Mouse (Mus musculus) right cerebral cortex, postnatal 14 days (tissue): ENCODE measurements at regions not wholly inside any gene's neighbourhood (a gene's known extent, or its start where the extent isn't known, plus 50 kb on each side); places are given as distances from the start of the nearest gene placed in this dataset.

ENCODE experiments used
- DNase-seq: peaks from one replicate; pipeline ENCODE4 v3.0.0; 2022

DNA sequence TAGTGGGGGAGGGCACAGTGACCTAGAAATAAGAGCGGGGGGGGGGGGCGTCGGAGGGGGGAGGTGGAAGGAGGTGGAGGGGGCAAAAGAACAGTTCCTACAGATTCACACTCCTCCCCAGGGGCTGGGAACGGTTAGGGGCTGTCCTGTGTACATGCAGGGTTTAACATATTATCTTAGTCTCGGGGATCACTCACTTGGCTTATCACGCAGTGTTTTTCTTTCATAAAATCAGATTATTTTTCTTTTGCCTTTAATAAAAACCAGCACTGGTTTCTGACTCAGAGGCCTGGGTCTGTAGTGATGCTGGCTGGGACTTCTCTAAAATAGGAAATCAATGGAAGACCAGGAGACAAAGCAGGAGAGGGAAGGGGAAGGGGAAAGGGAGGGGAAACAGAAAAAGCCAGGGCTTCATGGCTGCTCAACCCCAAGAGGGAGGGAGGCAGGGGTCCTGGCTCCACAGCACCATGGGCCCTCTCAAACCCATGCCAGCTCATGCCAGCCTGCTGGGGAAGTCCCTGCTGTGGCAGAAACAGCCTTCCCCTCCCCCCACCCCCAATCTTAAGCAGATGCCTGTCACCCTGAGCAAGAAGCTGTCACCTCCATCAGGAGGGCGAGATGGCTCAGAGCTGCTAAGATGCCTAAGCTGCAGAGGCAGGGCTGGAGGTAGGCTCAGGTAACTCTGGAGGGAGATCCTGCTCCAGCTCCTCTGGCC, 108.3 kb upstream of the Syt13 start:
- DNase-seq, result no peak

DNA sequence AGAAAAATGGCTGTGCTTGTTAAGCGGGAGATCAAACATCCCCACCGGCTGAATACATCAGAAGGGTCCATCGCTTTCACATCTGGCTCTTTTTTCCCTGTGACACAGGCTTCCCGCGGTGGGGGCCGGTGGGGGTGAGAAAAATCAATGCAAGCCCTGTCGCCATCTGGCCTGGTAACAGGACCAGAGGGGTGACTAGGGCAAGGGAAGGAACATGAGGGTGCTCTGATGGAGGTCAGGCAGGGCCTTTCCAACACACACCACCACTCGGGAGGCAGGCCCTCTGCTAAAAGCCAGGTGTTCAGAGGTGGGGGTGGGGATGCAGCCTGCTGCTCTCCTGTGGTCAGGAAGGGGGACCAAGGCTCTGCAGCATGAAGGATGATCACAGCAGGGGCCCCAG, 107.5 kb upstream of the Syt13 start:
- no peak for DNase-seq

DNA sequence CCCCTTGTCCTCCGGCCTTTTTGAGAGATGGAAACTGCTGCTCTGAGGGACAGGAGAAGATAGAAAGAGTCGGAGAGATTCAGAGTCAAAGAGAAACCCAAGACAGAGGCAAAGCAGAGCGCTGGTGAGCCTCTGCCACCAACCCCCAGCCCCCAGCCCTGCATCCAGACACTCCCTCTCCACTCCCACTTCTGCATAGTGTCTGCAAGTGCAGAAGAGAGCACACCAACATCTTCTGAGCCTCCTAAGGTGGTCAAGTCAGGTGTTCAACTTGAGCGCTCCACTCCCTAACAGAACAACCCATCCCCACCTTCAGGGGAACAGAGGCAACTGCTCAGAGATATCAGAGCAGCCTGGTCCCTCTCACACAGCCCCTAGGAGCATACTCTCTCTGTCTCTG, 106.8 kb upstream of the Syt13 start:
- DNase-seq, result no peak

DNA sequence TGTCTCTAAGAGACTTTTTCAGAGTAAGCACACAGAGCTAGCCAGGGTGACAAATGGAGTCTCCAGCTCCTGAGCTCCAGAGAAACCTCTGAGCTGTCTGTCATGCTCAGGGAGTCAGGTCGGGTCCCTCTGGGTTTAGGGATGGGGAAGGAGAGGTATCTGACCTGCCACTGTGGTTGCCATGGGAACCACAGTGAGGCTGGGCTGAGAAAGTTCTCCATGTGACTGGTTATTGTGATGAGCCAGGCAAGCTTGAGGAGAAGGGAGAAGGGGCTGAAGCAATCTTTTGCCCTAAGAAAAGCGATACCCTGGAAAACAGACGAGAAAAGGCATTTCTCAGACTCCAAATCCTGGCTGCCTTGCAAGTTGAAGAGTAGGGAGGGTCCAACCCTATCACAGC, 105.7 kb upstream of the Syt13 start:
- DNase-seq, result no peak

DNA sequence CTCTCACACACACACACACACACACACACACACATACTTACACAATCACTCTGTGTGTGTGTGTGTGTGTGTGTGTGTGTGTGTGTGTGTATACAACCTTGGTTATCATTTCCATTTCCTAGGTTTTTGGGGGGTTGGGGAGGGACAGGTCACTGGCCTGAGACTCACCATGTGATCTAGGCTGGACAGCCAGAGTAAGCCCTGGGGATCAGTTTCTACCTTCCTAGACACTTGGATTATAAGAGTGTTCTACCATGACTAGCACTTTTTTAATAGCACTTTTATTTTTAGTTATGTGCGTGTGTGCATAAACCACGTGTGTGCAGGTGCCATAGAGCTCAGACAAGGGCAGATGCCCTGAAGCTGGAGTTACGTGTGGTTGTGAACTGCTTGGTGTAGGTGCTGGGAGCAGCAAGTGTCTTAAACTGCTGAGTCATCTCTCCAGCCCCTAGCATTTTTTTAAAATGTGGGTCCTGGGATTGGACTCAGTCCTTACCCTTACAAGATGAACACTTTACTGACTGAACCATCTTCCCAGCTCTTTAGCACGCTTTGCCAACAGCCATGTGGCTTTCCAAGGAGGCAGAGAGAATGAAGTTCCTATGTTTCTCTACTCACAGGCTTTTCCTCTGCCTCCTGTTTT, 105.1 kb upstream of the Syt13 start:
- DNase-seq, result no peak

DNA sequence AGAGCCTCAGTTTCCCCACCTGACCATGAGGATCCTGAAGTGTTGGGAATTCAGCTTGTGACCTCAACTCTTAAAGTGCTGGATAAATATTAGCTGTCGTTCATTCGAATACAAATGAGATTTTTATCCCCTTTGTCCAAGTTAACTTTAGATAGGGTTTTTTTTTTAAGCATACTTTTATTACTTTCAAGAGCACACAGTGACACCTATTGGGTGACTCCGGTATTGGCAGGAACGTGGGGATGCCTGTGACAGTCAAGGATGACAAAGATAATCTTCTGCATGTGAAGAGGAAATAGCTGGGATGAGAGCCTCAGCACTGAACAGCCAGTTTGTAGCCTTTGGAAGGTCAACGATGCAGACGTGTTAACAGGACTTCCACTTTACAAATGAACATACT, 103.9 kb upstream of the Syt13 start:
- peak; percentile 75 for DNase-seq

DNA sequence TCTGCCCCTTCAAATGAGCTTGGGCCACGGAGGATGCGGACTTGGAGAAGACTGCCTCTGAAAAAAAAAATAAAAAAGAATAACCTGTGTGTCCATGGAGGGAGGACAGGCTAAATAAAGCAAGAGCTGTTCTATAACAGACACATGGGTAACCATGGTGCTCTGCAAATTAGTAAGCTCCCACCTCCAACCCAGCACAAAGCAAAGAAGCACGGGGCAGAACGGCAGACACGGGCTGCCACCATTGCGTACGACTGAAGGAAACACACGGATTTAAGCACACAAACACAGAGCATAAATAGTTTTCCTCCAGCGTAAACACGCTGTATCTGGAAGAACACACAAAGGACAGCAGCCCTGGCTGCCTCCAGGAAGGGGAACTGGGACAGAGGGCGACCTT, 101.9 kb upstream of the Syt13 start:
- DNase-seq, result peak; percentile 39

DNA sequence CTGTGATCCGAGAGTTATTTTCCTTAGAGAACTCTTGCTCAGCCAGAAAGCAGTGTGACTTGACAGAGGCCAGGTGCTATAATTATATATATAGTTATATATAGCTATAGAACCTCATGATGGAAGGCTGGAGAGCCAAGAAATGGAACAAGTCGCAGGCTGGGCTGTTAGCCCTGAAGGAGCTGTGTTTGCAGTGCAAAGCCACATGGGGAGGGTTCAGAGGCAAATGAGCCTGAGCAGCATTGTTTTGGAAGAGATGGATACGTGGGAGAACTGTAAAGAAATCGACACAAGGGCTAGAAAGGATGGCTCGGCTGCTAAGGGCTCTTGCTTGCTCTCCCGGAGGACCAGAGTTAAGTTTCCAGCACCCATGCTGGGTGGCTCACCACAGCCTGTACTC, 95.3 kb upstream of the Syt13 start:
- no peak for DNase-seq

DNA sequence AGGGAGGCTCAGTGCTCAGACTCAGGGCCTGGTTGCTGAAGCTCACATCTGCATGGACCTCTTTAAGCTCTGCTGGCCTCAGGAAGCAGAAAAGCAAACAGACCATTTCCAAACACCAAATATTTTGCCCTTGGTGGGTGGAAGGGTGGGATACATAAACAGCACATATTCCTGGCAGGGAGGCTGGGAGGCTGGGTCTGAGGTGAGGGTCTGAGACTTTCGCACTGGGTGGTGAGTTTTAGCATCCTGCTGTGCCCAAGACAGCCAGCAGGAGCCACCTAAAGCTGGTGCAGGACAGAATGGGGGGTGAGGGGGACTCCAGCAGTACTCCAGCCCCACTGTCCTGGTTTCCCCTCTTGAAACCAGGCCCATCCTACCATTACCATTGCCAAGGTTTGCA, 90.6 kb upstream of the Syt13 start:
- no peak for DNase-seq

DNA sequence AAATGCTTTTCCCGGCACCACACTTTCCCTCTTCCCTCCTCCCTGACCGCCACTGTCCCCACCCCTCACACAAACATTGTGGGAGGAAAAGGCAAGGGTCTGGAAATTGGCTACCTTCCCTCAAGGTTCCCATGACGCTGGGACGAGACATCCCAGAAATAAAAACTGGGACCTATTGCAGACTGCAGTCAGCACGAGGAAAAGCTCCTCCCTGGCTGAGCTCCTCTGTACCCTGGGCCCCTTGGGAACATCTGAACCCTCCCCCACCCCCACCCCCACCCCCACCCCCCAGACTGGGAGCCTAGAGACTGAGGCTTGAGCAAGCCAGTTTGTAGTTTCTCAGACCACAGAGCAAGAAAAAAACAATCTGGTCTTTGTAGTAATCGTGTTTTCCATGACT, 89.5 kb upstream of the Syt13 start:
- DNase-seq, result no peak

DNA sequence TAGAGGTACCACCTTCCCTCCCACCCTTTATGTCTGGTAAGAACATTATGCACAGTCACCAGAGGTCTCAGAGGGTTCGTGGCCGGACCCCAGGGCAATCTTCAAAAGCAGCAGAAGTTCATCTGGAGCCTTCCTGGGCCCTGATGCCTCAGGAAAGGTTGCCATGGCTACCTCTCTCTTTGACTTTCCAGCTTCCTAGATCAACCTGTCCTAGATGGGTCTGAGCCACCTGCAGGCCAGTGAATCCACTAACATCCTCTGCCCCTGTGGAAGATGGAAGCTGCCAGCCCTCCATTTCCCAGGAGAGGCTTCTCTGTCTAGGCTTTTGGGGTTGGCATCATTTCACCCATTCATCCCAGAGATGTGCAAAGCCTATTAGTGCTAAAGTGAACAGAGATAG, 84.8 kb upstream of the Syt13 start:
- no peak for DNase-seq

DNA sequence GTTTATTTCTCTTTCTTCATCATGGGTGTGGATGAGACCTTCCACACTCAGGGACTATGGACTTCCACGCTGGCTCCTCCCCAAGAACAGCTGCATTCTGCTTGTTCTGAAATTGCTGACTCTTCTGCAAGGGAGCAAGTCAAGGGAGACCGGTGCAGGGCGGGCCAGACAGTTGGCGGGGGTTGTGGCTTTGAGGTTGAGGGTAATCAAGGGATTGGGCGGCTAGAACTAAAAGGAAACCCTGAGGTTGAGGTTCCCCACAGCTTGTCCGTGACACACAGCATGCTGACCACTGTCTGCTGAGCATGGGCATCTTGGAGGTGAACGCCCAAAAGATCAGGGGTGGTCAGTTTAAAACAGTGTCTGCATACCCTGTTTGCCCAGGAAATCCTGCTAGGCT, 83.1 kb upstream of the Syt13 start:
- no peak for DNase-seq

DNA sequence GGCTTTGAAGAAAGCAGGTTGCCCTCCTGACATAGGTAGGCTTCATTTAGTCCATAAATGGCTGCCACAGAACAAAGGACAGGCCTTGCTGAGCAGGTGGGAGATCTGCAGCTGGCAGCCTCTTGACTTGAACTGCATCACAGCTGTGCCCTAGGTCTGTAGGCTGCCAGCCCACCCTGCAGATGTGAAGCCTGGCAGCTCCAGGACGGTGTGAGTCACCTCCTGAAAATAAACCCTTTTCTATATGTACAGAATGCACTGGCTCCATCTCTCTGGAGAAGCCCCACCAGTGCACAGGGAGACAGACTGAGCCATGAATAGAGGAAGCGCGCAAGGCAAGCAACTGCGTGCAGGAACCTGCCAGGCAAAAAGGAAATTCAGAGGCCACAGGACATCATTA, 78.7 kb upstream of the Syt13 start:
- peak; percentile 20 for DNase-seq

DNA sequence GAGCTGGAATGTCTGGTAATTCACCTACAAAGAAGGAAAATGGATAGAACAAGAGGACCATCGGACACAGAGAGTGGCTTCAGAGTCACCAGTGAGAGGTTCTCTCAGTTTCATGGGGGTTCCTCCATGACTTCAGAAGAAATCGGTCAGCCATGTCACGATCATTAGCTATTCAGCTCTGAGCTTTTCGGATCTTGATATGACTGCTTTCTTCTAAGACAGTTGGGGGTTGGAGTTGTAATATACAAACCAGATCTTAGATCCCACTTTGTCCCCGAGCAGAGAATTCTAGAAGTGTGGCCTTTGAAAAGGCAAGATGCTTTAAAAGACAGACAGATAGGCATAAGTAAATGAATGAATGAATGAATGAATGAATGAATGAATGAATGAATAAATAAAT, 76.9 kb upstream of the Syt13 start:
- no peak for DNase-seq

DNA sequence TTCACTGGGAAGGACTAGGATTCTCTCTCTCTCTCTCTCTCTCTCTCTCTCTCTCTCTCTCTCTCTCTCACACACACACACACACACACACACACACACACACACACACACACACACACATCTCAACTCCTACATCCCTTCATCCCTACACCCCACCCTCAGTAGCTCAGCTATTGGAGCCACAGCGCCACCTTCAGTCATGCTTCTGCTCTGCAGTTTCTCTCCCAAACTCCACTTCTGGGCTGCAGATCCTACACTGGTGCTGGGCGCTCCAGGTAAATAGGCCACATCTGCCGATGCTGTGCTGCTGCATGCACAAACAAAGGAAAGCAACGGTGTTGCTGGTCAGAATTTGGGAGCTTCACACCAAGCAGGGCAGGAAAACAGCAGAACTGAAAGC, 74.9 kb upstream of the Syt13 start:
- peak; percentile 83 for DNase-seq

DNA sequence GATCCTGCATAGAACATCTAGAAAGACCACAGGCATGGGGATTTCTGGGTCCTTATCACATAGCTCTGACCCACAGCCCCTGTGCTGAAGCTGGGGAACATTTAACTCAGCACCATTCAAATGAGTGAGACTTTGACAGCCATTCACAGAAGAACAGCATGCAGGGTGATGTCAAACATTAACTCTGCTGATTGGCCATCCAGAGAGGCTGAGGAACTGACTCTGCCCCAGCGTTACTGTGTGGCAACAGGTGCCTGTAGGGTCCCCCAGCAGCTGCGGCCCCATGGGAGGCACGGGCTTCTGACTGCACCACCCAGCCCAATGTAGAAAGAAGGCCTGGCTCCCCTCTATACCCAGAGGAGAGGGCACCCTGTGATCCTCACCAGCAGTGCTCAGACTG, 73.3 kb upstream of the Syt13 start:
- no peak for DNase-seq

DNA sequence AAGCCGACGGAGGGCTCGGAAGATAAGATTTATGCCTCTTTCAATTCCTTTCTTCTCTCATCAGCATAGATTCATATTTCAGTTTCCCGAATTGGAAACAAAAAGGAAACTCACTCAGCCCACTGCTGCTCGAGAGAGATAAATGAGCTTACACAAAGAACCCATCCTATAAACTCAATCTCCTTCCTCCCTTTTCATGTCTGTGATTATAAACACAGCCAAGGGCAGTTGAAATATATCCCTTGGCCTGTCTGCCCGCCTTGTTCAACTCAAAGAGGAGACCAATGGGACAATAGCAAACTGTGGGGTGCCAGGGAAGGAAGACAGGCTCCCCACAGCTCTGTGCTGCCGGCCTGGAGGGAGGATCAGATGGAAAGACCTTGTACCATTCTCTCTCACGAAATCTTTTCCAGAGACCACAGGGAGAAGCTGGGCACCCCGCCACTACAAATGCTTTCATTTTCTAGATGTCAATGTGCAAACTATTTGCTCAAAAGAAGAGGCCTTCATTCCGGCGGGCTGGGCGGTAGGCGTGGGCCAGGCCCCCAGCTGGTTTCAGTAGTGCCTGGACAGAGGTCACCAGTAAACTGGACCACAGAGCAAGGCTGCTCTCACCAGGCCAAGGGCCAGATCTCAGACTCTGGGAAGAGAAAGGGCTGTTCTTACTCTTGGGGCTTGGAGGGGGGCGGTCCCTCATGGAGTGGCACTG, 69.7 kb upstream of the Syt13 start:
- DNase-seq, result peak; percentile 38

DNA sequence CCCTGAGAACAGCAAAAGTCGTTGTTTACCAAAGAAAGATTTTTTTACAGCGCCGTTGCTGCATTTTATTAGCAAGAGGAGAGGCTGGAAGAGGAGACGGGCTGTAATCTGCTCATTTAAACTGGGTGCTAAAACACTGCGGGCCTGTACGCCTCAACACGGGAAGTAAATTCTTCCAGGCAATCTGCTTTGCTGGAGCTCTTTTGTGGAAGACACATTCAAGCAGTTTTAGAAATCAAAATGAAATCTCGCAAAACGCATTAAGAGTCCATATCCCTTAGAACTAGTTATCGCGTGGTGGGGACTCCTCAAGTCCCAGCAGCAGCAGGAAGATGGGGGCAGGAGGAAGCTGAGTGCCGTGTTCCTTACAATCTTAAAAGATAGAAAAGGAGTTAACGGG, 65.9 kb upstream of the Syt13 start:
- DNase-seq, result no peak

DNA sequence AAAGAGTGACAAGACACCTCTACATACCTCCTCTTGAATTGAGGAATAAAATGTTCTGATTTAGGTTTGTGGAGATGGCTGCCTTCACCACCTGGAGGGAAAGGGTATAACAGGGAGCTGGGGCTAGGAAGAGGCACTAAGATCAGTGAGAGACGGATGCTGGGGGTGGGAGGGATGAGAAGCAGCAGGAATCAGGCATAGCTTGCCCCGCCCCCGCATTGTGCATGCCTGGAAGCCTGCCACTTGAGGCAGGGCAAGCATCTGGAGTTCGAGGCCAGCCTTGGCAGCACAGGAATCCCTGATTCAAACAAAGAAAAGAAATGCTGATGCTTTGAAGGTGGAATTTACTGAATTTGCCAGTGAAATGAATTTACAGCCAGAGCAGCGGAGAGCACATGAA, 63.6 kb upstream of the Syt13 start:
- peak; percentile 41 for DNase-seq

DNA sequence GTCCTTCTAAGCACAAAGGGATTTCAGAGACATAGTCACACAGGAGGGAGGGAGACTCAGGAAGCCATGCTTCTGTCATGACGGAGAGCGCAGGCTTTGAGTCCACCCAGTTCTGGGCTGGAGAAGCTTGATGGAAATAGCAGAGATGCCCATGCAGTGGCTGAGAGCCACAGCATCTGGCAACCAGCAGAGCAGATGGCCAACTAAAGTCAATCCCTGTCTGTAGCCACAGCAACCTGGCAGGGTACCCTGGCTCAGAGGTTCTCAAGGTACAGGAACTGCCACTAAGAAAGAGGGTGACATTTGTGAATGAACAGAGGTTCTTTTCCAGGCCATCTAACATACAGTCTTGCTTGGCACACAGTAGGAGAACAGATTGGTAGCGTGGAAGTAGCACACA, 61.7 kb upstream of the Syt13 start:
- DNase-seq, result no peak

DNA sequence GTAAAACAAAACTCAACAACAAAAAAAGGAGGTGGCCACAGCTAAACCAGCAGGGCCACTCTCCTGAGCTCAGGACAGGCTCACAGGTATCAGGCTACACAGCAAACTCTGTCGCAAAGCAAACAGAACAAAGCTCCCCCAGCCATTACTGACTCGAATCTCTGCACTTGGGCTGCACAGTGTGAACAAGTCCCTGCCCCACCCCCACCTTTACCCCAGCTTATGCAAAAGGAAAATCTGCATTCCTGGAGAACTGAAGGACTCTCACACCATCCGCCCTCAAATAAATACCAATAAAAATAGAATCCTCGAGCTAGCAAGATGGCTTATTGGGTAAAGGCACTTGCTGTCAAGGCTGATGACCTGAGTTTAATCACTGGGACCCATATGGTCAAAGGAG, 60.6 kb upstream of the Syt13 start:
- DNase-seq, result no peak

DNA sequence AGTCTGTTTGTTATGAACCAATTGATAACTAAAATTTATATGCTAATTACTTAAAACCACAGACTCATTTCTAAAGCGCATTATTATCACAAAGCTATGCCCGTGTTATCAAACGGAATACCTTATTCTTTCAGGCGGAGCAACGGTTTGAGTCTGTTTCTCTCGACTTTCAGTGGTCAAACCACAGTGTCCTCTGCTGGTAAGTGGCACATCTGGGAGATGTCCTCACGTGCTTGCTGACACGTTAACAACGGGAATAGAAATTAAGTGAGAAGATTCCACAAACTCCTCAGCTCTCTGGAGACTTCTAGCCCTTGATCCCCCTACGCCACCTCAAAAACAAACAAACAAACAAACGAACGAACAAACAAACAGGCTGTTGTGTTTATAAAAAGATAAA, 58.9 kb upstream of the Syt13 start:
- DNase-seq, result no peak

DNA sequence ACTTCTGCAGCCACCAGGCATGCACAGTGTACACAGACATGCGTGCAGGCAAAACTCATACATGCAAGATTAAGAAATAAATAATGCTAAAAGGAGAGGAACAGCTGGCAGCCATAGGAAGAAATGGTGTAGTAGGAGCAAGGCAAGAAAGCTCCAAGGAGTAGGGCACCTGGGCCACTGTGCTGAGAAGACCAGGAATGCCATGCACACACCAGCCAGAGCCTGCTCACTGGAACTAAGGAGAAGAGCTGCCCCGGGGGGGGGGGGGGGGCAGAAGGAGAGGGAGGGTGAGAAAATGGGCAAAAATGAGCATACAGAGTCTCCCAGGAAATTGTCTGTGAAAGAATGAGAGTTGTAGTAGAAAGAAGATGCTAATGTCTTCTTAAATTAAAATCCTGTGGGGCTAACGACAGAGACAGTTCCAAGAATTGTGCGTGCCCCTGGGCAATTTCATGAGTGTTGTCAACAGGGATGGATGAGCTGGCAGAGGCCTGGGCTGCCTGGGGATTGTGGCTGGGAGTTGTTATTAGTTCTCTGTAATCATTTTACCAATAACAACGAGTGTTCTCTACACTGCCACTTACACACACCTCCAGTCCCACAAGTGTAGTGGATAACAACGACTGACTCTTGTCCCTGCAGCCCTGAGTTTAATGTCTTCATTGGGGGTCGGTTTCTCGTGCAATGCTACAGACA, 54.2 kb upstream of the Syt13 start:
- no peak for DNase-seq
